Mouse (Mus musculus): ENCODE data around the gene Gm8857. TPM values are rescaled to one million over a fixed set of nuclear protein-coding genes. Genes with fewer than 3 reads are reported as not detected.
"Not testable (repeated sequence)": the region's sequence is repeated elsewhere in the genome, so short reads cannot be mapped to it uniquely, and the experiment has no call there.

Gm8857 gene
- not detected in 2 replicates for total RNA-seq (2015; ENCODE audit: low replicate concordance)
- not detected in 2 replicates for total RNA-seq (2017; ENCODE audit: low replicate concordance)

DNA sequence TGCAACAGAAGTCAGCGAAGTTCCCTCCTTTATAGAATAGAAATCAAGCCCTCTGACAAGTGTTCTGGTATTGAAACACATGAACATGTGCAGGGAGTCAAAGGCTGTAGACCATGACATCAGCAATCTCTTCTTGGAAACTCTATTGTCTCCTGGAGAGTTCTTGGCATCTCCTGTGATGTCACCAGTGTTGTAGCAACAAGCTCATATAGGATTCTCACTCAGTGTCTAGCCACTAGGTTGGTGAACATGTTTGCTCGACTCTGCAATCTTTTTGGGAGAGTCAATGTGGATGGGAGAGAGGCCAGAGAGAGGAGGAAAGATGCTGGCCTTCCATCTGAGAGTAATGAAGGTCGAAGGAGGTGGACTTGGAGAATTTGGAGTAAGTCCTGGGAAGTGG is at the start of gene Gm8857, which contains the start of gene Gm8871:
TSS of gene Gm8857 (plus strand) at position 303 of the 400 bp plus-strand sequence.
TSS of gene Gm8871 (plus strand) at position 301 of the 400 bp plus-strand sequence.
- not testable (repeated sequence) for ATAC-seq (replicated peaks; ENCODE audit: low FRiP score, poor library complexity, severe bottlenecking)

DNA sequence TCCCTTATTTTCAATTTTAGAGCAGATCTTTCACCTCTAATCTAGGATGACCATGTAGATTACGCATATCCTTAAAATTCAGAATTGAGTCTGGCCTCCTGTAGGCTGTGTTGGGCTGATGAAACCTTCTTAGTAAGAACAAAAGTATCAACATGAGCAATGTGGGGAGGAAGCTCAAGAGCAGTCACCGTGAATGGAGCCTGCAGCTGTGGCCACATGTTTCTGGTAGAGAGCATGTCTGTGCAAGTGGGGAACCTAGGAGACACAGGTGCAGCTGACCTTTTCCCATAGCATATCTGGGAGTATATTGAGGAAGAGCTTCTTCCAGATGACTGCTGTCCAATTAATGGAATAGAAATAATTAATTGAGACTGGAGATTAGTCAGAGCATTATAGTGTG is 5.9 kb downstream of the Gm8857 start:
- not testable (repeated sequence) for ATAC-seq (replicated peaks; ENCODE audit: low FRiP score, poor library complexity, severe bottlenecking)

DNA sequence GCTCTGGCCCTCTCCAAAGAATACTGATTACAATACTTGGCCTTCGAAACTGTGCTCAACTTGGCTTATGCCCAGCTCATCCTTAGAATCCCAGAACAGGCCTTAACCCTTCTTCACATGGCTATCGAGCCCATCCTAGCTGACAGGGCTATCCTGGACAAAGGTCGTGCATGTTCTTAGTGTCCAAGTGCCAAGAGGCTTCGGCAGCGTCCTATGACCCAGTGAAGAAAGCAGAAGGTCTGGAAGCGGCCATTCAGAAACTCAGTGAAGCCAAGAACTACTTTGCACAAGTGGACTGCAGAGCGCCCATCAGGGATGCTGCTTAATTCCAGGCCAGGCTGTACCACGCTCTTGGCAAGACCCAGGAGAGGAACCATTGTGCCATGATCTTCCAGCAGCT is 10.4 kb downstream of the Gm8857 start:
- not testable (repeated sequence) for ATAC-seq (replicated peaks; ENCODE audit: low FRiP score, poor library complexity, severe bottlenecking)

Other genes with a start within 250 kb of the Gm8857 start
- not detected in 2 replicates for gene Gm8871, start within 50 bp of the Gm8857 start, total RNA-seq (2015; ENCODE audit: low replicate concordance)
- not detected in 2 replicates for gene Gm8871, start within 50 bp of the Gm8857 start, total RNA-seq (2017; ENCODE audit: low replicate concordance)
- not detected in 2 replicates for gene Gm8879, start 179.8 kb downstream of the Gm8857 start, total RNA-seq (2015; ENCODE audit: low replicate concordance)
- gene Gm8879, start 179.8 kb downstream of the Gm8857 start, total RNA-seq (2017; ENCODE audit: low replicate concordance): not detected in 2 replicates
- not detected in 2 replicates for gene Gm5861, start 235.3 kb downstream of the Gm8857 start, total RNA-seq (2015; ENCODE audit: low replicate concordance)
- not detected in 2 replicates for gene Gm5861, start 235.3 kb downstream of the Gm8857 start, total RNA-seq (2017; ENCODE audit: low replicate concordance)

Measured in erythroid progenitor cell, adult 5-6 weeks (primary cell).